Mouse (Mus musculus) kidney, adult 10 weeks (tissue): Measurements from ENCODE around the gene Gm136. TPM values are rescaled to one million over a fixed set of nuclear protein-coding genes. Genes with fewer than 3 reads are reported as not detected.

Experiments used
- polyA plus RNA-seq: library from polyadenylated mRNA; stranded (reverse); fragments of 350-450 nt; fragmentation: Illumina TruSeq; extraction: RNeasy Lipid Tissue Mini Kit (QIAGEN cat#74804); gene quantifications from one replicate; pipeline ENCODE4 v1.2.3, GENCODE M21; 2014; ENCODE audit warnings: low read depth, low replicate concordance

Gm136 gene
- not detected for polyA plus RNA-seq

DNA sequence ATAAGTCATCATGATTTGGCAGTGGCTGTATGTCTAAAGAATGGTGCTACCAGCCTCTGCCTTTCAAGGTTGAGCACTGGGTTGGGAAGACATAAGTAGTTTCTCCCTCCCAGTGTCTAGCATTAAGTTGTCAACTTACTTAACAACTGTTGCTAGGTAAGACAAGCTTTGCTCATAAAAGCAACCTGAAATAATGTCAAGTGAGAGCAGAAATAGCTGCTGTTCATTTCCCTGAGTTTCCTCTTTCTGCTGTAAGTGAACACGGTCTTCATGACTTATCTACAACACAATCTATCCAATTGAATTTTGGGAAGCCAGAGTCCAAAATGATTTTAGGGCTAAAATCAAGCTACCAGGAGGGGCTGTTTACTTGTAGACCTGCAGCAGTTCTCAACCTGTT, at the start of gene Gm136:
Gene Gm136 (minus strand): TSS at position 101 of the 400 bp plus-strand sequence.

DNA sequence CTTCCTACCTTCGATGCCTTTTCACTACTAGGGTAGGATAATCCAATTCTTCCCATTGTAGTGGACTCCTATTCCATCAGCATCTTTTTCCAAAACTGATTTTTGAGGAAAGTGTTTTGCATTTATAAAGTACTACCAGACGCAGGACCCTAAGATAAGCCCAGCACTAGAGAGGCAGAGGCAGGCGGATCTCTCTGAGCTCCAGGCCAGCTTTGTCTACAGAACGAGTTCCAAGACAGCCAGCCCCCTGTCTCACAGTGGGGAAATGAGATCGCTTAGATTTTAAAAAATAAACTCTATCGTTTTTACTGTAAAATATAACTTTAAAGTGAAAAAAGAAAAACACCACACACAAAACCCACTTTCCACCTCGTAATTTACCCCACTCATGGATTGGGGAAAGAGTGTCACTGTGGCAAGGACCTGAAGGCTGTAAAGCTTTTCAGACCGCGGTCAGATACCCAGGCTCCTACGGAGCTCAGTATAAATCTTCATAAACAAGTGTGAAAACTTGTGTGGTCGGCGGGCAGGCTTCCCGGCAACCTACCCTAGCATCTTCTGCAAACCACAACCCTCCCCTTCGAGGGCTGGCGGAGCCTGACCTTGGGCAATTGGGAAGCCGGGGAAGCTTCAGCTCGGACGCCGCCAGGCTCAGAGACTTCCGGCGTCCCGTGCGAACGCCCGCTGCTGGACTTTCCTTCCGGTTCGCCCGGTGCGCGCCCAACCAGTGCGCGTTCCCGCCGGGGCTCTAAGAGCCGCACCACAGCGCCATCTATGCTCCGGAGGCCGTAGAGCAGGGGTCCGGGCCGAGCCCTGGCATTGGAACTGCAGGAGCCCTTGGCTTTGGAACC, 21.8 kb upstream of the Gm136 start, which contains the start of gene Smim8:
Gene Smim8 (minus strand): TSS at position 747 of the 851 bp plus-strand sequence.

DNA sequence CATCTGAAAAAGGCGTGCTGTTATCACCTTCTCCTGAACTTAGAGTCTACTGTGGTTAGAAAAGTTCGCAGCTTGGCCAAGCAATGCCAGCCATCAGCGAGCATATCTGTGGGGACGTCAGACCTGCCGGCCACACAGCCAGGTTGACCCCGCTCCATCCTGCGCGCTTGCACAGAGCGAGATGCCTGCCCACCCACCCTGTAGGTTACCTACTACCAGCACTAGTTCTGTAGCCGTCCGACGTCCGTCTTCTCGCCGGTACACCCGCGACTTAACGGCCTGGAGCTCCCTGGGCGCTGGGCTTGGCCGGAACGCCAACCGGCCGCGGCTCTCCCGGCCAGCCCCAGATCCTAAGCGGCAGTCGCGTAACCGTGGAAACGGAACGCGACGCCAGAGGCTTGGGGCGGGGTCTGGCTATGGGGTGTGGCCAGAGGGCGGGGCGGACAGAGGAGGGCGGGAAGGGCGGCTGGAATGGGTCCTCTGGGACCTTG, 26.2 kb downstream of the Gm136 start, which contains the start of gene Cfap206:
Gene Cfap206 (minus strand): TSS at position 356 of the 491 bp plus-strand sequence.

Other genes with a start within 250 kb of the Gm136 start
- 162 TPM for gene Akirin2, start 205.3 kb downstream of the Gm136 start, polyA plus RNA-seq
- gene Orc3, start 141.3 kb downstream of the Gm136 start, polyA plus RNA-seq: 101 TPM
- gene Rars2, start 141.3 kb downstream of the Gm136 start, polyA plus RNA-seq: 87.6 TPM
- gene Slc35a1, start 68.8 kb downstream of the Gm136 start, polyA plus RNA-seq: 109 TPM
- gene Cfap206, start 26.1 kb downstream of the Gm136 start, polyA plus RNA-seq: not detected
- gene Smim8, start 22.2 kb upstream of the Gm136 start, polyA plus RNA-seq: 164 TPM
- gene Zfp292, start 126.7 kb upstream of the Gm136 start, polyA plus RNA-seq: 29.8 TPM
- gene Cga, start 137.5 kb upstream of the Gm136 start, polyA plus RNA-seq: not detected